ENCODE assay signal across 9 mouse cellular contexts in genomic region chr8:105613037-105613436, GRCm38 (mm10). TPM values are rescaled to one million over a fixed set of nuclear protein-coding genes. Genes with fewer than 3 reads are reported as not detected.
DNase-seq lines count a peak whose midpoint lies in the region; ATAC-seq and TF ChIP-seq lines count a peak whose summit lies in the region.
"Had no signal": no experiment of that assay in that cellular context is flagged by ENCODE, and none has a peak within 500 bp of the region (broad histone marks: within the 10 kb centered on the region; RNA-seq: fewer than 3 reads in every experiment).

No protein-coding gene starts in this region.

- no peak for TF ChIP-seq CTCF in small intestine, adult 2 months (IDR thresholded peaks at IDR 0.05; ENCODE audit: extremely low read depth, insufficient read length, insufficient replicate concordance, low read depth, low read length)

- TF ChIP-seq POLR2A in small intestine, adult 2 months (IDR thresholded peaks at IDR 0.05; ENCODE audit: low read depth, low read length): no peak

- peak overlapping the region; percentile 50 for H3K4me3 ChIP-seq in intestine, embryonic 15.5 days (replicated peaks)
- peak overlapping the region; percentile 67 for H3K4me3 ChIP-seq in small intestine, adult 2 months (ENCODE audit: low read depth, low read length)

- ATAC-seq in granulocyte monocyte progenitor cell, adult 5-6 weeks (replicated peaks; ENCODE audit: poor library complexity, severe bottlenecking): peak; percentile 12; the same call in 1 of the 2 replicates
- no peak; the same call in 1 of the 2 replicates for ATAC-seq in intestine, embryonic 15.5 days

- H3K36me3 ChIP-seq in intestine, embryonic 15.5 days: peaks cover 25% of the 10 kb centered on the region
- H3K36me3 ChIP-seq in small intestine, adult 2 months (ENCODE audit: control insufficient read depth, insufficient read depth, low read length): peaks cover 14% of the 10 kb centered on the region; the same call in 1 of the 2 replicates

- H3K9me3 ChIP-seq in intestine, embryonic 15.5 days: no peaks in the 10 kb centered on the region

- H3K9ac ChIP-seq in intestine, embryonic 15.5 days: peak overlapping the region; percentile 18

- H3K27me3 ChIP-seq in intestine, embryonic 15.5 days (replicated peaks): peaks cover 6% of the 10 kb centered on the region; the same call in 1 of the 2 replicates
- H3K27me3 ChIP-seq in small intestine, adult 2 months (ENCODE audit: control insufficient read depth, insufficient read depth, low read length): peaks cover 7% of the 10 kb centered on the region; the same call in 1 of the 2 replicates

- peak; percentile 49 to 72 for DNase-seq in adrenal gland, adult 18-20 months (ENCODE audit: low spot score in 2 of 2)
- no peak for DNase-seq in adrenal gland, postnatal 4 days (ENCODE audit: low spot score in 2 of 2)
- DNase-seq in cerebellum, postnatal 36 days: peak; percentile 34 to 46
- peak; percentile 69 to 81 for DNase-seq in lung, adult 18-20 months
- DNase-seq in frontal cortex, postnatal 14 days (ENCODE audit: low spot score in 2 of 2): no peak

- H3K27ac ChIP-seq in intestine, embryonic 15.5 days: no peak overlapping the region
- H3K27ac ChIP-seq in small intestine, adult 2 months (ENCODE audit: insufficient read depth, low read depth, low read length): no peak overlapping the region

- WGBS in intestine, embryonic 15.5 days: 10% methylated on average over 20 of the region's 20 CpGs
- WGBS in small intestine, adult 2 months: 15% methylated on average over 20 of the region's 20 CpGs

- peaks cover 18% of the 10 kb centered on the region for H3K4me1 ChIP-seq in intestine, embryonic 15.5 days (replicated peaks)
- H3K4me1 ChIP-seq in small intestine, adult 2 months (ENCODE audit: control insufficient read depth, insufficient read depth, insufficient read length, low read length): peaks cover 5% of the 10 kb centered on the region

- peak overlapping the region; percentile 98 for H3K4me2 ChIP-seq in intestine, embryonic 15.5 days (replicated peaks)

RNA-seq across cellular contexts. Expression of gene Ripor1, which starts 8.0 kb away (rescaled TPM):
- total RNA-seq in adrenal gland, adult 18-20 months (2021): 10 to 100 TPM; 25.9 to 32.9 TPM
- 10 to 100 TPM; 35.4 to 43.0 TPM for total RNA-seq in adrenal gland, postnatal 4 days (2021)
- total RNA-seq in granulocyte monocyte progenitor cell, adult 5-6 weeks (2014; fragmentation: Nextera tagmentation): 55.3 and 92.8 TPM in 2 replicates
- total RNA-seq in granulocyte monocyte progenitor cell, adult 5-6 weeks (2017): 5.4 and 10.1 TPM in 2 replicates
- polyA plus RNA-seq in intestine, embryonic 15.5 days (2015; fragmentation: Nextera tagmentation; extraction: Ambion mirVana): 18.4 and 18.5 TPM in 2 replicates
- polyA plus RNA-seq in small intestine, adult 2 months (2012; rRNA removed): 11.8 and 12.0 TPM in 2 replicates

RNA-seq across cellular contexts. Expression of gene Ctcf, which starts 23.3 kb away (rescaled TPM):
- total RNA-seq in adrenal gland, adult 18-20 months (2021): 10 to 100 TPM; 54.2 to 55.2 TPM
- total RNA-seq in adrenal gland, postnatal 4 days (2021): 10 to 100 TPM; 73.8 to 94.0 TPM
- total RNA-seq in granulocyte monocyte progenitor cell, adult 5-6 weeks (2014; fragmentation: Nextera tagmentation): 104 and 105 TPM in 2 replicates
- total RNA-seq in granulocyte monocyte progenitor cell, adult 5-6 weeks (2017): 84.1 and 107 TPM in 2 replicates
- 96.4 and 106 TPM in 2 replicates for polyA plus RNA-seq in intestine, embryonic 15.5 days (2015; fragmentation: Nextera tagmentation; extraction: Ambion mirVana)
- 5.3 and 8.4 TPM in 2 replicates for polyA plus RNA-seq in small intestine, adult 2 months (2012; rRNA removed)

RNA-seq across cellular contexts. Expression of gene Agrp, which starts 24.2 kb away (rescaled TPM):
- total RNA-seq in adrenal gland, adult 18-20 months (2021): 1 to 10 TPM; 3.3 to 5.3 TPM
- total RNA-seq in adrenal gland, postnatal 4 days (2021): 1 to 10 TPM in 1 of 2 experiments, under 1 TPM in 1; 0.81 to 1.5 TPM
- not detected in 2 replicates for total RNA-seq in granulocyte monocyte progenitor cell, adult 5-6 weeks (2014; fragmentation: Nextera tagmentation)
- not detected in 2 replicates for total RNA-seq in granulocyte monocyte progenitor cell, adult 5-6 weeks (2017)
- 0.57 and 0.88 TPM in 2 replicates for polyA plus RNA-seq in intestine, embryonic 15.5 days (2015; fragmentation: Nextera tagmentation; extraction: Ambion mirVana)
- polyA plus RNA-seq in small intestine, adult 2 months (2012; rRNA removed): 0.35 TPM in 1 of 2 replicates, not detected in the other
- polyA plus RNA-seq: erythroblast, embryonic 14.5 days had no signal

RNA-seq across cellular contexts. Expression of gene Atp6v0d1, which starts 47.2 kb away (rescaled TPM):
- 100 to 1,000 TPM; 118 to 121 TPM for total RNA-seq in adrenal gland, adult 18-20 months (2021)
- total RNA-seq in adrenal gland, postnatal 4 days (2021): 100 to 1,000 TPM; 103 to 113 TPM
- total RNA-seq in granulocyte monocyte progenitor cell, adult 5-6 weeks (2014; fragmentation: Nextera tagmentation): 112 and 132 TPM in 2 replicates
- total RNA-seq in granulocyte monocyte progenitor cell, adult 5-6 weeks (2017): 47.1 and 47.3 TPM in 2 replicates
- 78.2 and 89.4 TPM in 2 replicates for polyA plus RNA-seq in intestine, embryonic 15.5 days (2015; fragmentation: Nextera tagmentation; extraction: Ambion mirVana)
- polyA plus RNA-seq in small intestine, adult 2 months (2012; rRNA removed): 41.9 and 70.8 TPM in 2 replicates

Comparison
In these comparisons a context has a peak if more than half of its experiments do, and no peak if none do; other contexts are left out.
1. DNase-seq: peak in adrenal gland, adult 18-20 months (2 of 2), cerebellum, postnatal 36 days (2 of 2) and lung, adult 18-20 months (2 of 2); none in adrenal gland, postnatal 4 days (0 of 2) and frontal cortex, postnatal 14 days (0 of 2).